Mouse (Mus musculus): ENCODE data around the gene Adap2. TPM values are rescaled to one million over a fixed set of nuclear protein-coding genes. Genes with fewer than 3 reads are reported as not detected.

Adap2 gene
- polyA plus RNA-seq, 1 experiment = 0.04 TPM

- Histone ChIP-seq H3K79me2 (ENCODE audit: control insufficient read depth, insufficient read depth) (peaks cover 33% of the 10 kb centered on the region), H3K79me3 (ENCODE audit: low read depth) (peaks cover 7% of the 10 kb centered on the region), H3ac (ENCODE audit: control insufficient read depth, insufficient read length, low read depth) (no peak overlapping the region), H3K4me3 (ENCODE audit: insufficient read depth, poor library complexity, severe bottlenecking) (no peak overlapping the region), H3K27me3 (ENCODE audit: control insufficient read depth, insufficient read depth, insufficient read length) (no peaks in the 10 kb centered on the region), H3K36me3 (ENCODE audit: control insufficient read depth, insufficient read depth) (peaks cover 74% of the 10 kb centered on the region)
- TF ChIP-seq CTCF (IDR thresholded peaks at IDR 0.05; ENCODE audit: control insufficient read depth, insufficient read depth, insufficient read length) (no peak), MYOG (IDR thresholded peaks at IDR 0.05; ENCODE audit: control insufficient read depth, extremely low read depth, insufficient read length) (no peak), MAX (IDR thresholded peaks at IDR 0.05) (no peak), MYOD1 (IDR thresholded peaks at IDR 0.05; ENCODE audit: control insufficient read depth, insufficient read length, low read depth) (no peak), USF1 (IDR thresholded peaks at IDR 0.05; ENCODE audit: low read depth) (no peak), CEBPB (IDR thresholded peaks at IDR 0.05; ENCODE audit: low read depth) (no peak), FOSL1 (IDR thresholded peaks at IDR 0.05; ENCODE audit: insufficient read depth, low read length, poor library complexity, severe bottlenecking) (no peak)
Measured at GRCm38 (mm10) chr11:80135954-80136683, 17.8 kb upstream of the Adap2 start.

- Histone ChIP-seq H3K27me3 (ENCODE audit: control insufficient read depth, insufficient read depth, insufficient read length) (no peaks in the 10 kb centered on the region), H3K36me3 (ENCODE audit: control insufficient read depth, insufficient read depth) (peaks cover 70% of the 10 kb centered on the region), H3K79me2 (ENCODE audit: control insufficient read depth, insufficient read depth) (peaks cover 40% of the 10 kb centered on the region), H3ac (ENCODE audit: control insufficient read depth, insufficient read length, low read depth) (no peak overlapping the region), H3K4me3 (ENCODE audit: insufficient read depth, poor library complexity, severe bottlenecking) (no peak overlapping the region), H3K79me3 (ENCODE audit: low read depth) (peaks cover 12% of the 10 kb centered on the region)
- no peak for TF ChIP-seq CEBPB (IDR thresholded peaks at IDR 0.05; ENCODE audit: low read depth)
- no peak for TF ChIP-seq USF1 (IDR thresholded peaks at IDR 0.05; ENCODE audit: low read depth)
- TF ChIP-seq FOSL1 (IDR thresholded peaks at IDR 0.05; ENCODE audit: insufficient read depth, low read length, poor library complexity, severe bottlenecking) = no peak
Measured at GRCm38 (mm10) chr11:80136786-80137185, 17.1 kb upstream of the Adap2 start.

- H3K36me3 ChIP-seq (ENCODE audit: control insufficient read depth, insufficient read depth) = peaks cover 60% of the 10 kb centered on the region
- no peak for TF ChIP-seq USF1 (IDR thresholded peaks at IDR 0.05; ENCODE audit: low read depth)
- no peak for TF ChIP-seq MYOD1 (IDR thresholded peaks at IDR 0.05; ENCODE audit: control insufficient read depth, insufficient read length, low read depth)
- TF ChIP-seq CTCF (IDR thresholded peaks at IDR 0.05; ENCODE audit: control insufficient read depth, insufficient read depth, insufficient read length) = no peak
- no peak for TF ChIP-seq MAX (IDR thresholded peaks at IDR 0.05)
- no peak for TF ChIP-seq CEBPB (IDR thresholded peaks at IDR 0.05; ENCODE audit: low read depth)
- TF ChIP-seq MYOG (IDR thresholded peaks at IDR 0.05; ENCODE audit: control insufficient read depth, extremely low read depth, insufficient read length) = no peak
Measured at GRCm38 (mm10) chr11:80137773-80138172, 16.1 kb upstream of the Adap2 start.

GRCm38 (mm10) chr11:80141825-80142521 is 11.9 kb upstream of the Adap2 start, which contains the start of gene Tefm:
TSS of gene Tefm (minus strand) at chr11:80142175.
- Histone ChIP-seq H3ac (ENCODE audit: control insufficient read depth, insufficient read length, low read depth) (peak within 1 kb of the TSS; percentile 97), H3K79me3 (ENCODE audit: low read depth) (peaks cover 13% of the 10 kb centered on the region), H3K79me2 (ENCODE audit: control insufficient read depth, insufficient read depth) (peaks cover 43% of the 10 kb centered on the region), H3K27me3 (ENCODE audit: control insufficient read depth, insufficient read depth, insufficient read length) (no peaks in the 10 kb centered on the region), H3K4me3 (ENCODE audit: insufficient read depth, poor library complexity, severe bottlenecking) (peak within 1 kb of the TSS; percentile 91), H3K36me3 (ENCODE audit: control insufficient read depth, insufficient read depth) (peaks cover 31% of the 10 kb centered on the region)
- no peak for TF ChIP-seq FOSL1 (IDR thresholded peaks at IDR 0.05; ENCODE audit: insufficient read depth, low read length, poor library complexity, severe bottlenecking)
- no peak for TF ChIP-seq MYOD1 (IDR thresholded peaks at IDR 0.05; ENCODE audit: control insufficient read depth, insufficient read length, low read depth)
- no peak for TF ChIP-seq MYOG (IDR thresholded peaks at IDR 0.05; ENCODE audit: control insufficient read depth, extremely low read depth, insufficient read length)
- TF ChIP-seq USF1 (IDR thresholded peaks at IDR 0.05; ENCODE audit: low read depth) = no peak
- TF ChIP-seq MAX (IDR thresholded peaks at IDR 0.05) = peak; percentile 87
- TF ChIP-seq CTCF (IDR thresholded peaks at IDR 0.05; ENCODE audit: control insufficient read depth, insufficient read depth, insufficient read length) = no peak
- peak; percentile 9 for TF ChIP-seq CEBPB (IDR thresholded peaks at IDR 0.05; ENCODE audit: low read depth)

More at GRCm38 (mm10) chr11:80137773-80138172, 16.1 kb upstream of the Adap2 start:
- Histone ChIP-seq H3ac (ENCODE audit: control insufficient read depth, insufficient read length, low read depth) (no peak overlapping the region), H3K27me3 (ENCODE audit: control insufficient read depth, insufficient read depth, insufficient read length) (no peaks in the 10 kb centered on the region), H3K79me3 (ENCODE audit: low read depth) (peaks cover 13% of the 10 kb centered on the region), H3K4me3 (ENCODE audit: insufficient read depth, poor library complexity, severe bottlenecking) (no peak overlapping the region), H3K79me2 (ENCODE audit: control insufficient read depth, insufficient read depth) (peaks cover 43% of the 10 kb centered on the region)

GRCm38 (mm10) chr11:80142872-80143271 is 11.0 kb upstream of the Adap2 start:
- TF ChIP-seq MAX (IDR thresholded peaks at IDR 0.05) (no peak), FOSL1 (IDR thresholded peaks at IDR 0.05; ENCODE audit: insufficient read depth, low read length, poor library complexity, severe bottlenecking) (no peak), CEBPB (IDR thresholded peaks at IDR 0.05; ENCODE audit: low read depth) (no peak), MYOG (IDR thresholded peaks at IDR 0.05; ENCODE audit: control insufficient read depth, extremely low read depth, insufficient read length) (no peak), USF1 (IDR thresholded peaks at IDR 0.05; ENCODE audit: low read depth) (no peak), CTCF (IDR thresholded peaks at IDR 0.05; ENCODE audit: control insufficient read depth, insufficient read depth, insufficient read length) (no peak), MYOD1 (IDR thresholded peaks at IDR 0.05; ENCODE audit: control insufficient read depth, insufficient read length, low read depth) (no peak)
- Histone ChIP-seq H3K36me3 (ENCODE audit: control insufficient read depth, insufficient read depth) (peaks cover 22% of the 10 kb centered on the region), H3K27me3 (ENCODE audit: control insufficient read depth, insufficient read depth, insufficient read length) (no peaks in the 10 kb centered on the region), H3ac (ENCODE audit: control insufficient read depth, insufficient read length, low read depth) (no peak overlapping the region), H3K79me2 (ENCODE audit: control insufficient read depth, insufficient read depth) (peaks cover 35% of the 10 kb centered on the region), H3K79me3 (ENCODE audit: low read depth) (peaks cover 13% of the 10 kb centered on the region), H3K4me3 (ENCODE audit: insufficient read depth, poor library complexity, severe bottlenecking) (no peak overlapping the region)

Measured in C2C12 (cell line).